Mouse (Mus musculus) megakaryocyte-erythroid progenitor cell, adult 5-6 weeks (primary cell): Measurements from ENCODE around the gene Aif1. TPM values are rescaled to one million over a fixed set of nuclear protein-coding genes. Genes with fewer than 3 reads are reported as not detected.
"Not testable (repeated sequence)": the region's sequence is repeated elsewhere in the genome, so short reads cannot be mapped to it uniquely, and the experiment has no call there.

ENCODE experiments used
- ATAC-seq: replicated peaks from 2 replicates; pipeline ENCODE4 v1.8.0; 2016; ENCODE audit warnings: mild to moderate bottlenecking, inconsistent platforms; ENCODE audit not compliant: severe bottlenecking, poor library complexity, low FRiP score, low TSS enrichment
- total RNA-seq, 2 experiments: library from RNA; stranded (forward) in 1 of 2; stranded (reverse) in 1 of 2; fragments of 200-1000, 215-1000 nt in 1 of 2; fragments of >200 nt in 1 of 2; fragmentation: Nextera tagmentation in 1 of 2; gene quantifications; 2 replicates each; pipeline ENCODE4 v1.2.3; 2014 to 2017

The Aif1 gene
- total RNA-seq, 2 experiments from 2014 or later = 7.4 TPM; not detected in 1

DNA sequence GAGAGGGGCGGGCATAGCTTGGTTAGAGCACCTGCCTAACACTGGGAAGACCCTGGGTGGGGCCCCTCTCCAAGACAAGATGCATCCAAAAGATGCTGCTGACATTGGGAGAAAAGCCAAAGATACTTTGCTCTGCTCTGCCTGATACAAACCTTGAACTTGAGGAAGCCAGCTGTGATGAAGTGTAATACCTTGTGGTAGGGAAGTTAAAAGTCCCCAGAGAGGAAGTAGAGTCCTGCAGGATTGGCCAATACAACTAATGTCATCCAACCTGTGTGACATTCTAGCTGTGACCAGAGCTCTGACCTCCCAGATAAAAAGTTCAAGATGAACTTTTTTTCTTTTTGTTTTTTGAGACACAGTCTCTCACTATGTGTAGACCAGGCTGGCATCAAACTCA, 50.8 kb downstream of the Aif1 start:
- ATAC-seq = no peak

- not testable (repeated sequence) for ATAC-seq
Observed at GRCm38 (mm10) chr17:35124261-35124896, 51.5 kb downstream of the Aif1 start.

DNA sequence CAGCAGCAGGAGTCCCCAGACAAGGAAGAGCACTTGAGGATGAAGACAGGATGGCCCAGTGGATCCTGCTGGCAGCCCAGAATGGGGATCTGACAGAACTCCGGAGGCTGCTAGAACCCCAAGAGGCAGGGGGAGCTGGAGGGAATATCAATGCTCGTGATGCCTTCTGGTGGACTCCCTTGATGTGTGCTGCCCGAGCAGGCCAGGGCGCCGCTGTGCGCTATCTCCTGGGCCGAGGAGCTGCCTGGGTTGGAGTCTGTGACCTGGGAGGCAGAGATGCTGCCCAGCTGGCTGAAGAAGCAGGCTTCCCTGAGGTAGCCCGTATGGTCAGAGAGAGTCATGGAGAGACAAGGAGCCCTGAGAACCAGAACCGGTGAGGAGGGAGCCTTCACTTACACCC, 52.6 kb downstream of the Aif1 start:
- ATAC-seq = not testable (repeated sequence)

GRCm38 (mm10) chr17:35121871-35122303, 54.0 kb downstream of the Aif1 start, which contains the start of gene Csnk2b:
TSS of gene Csnk2b (minus strand) at chr17:35122053.
- peak; percentile 13 for ATAC-seq

GRCm38 (mm10) chr17:35121143-35121799, 54.6 kb downstream of the Aif1 start, which contains the start of gene Gpank1:
TSS of gene Gpank1 (plus strand) at chr17:35121455.
- ATAC-seq = peak; percentile 89

Other genes with a start within 250 kb of the Aif1 start
Only the 30 nearest of the 39 such genes appear.
- 0.31 and 0.54 TPM in 2 replicates for gene Vwa7, start 159.5 kb downstream of the Aif1 start, total RNA-seq (2014; fragmentation: Nextera tagmentation)
- 0.15 and 0.19 TPM in 2 replicates for gene Vwa7, start 159.5 kb downstream of the Aif1 start, total RNA-seq (2017)
- 9.4 and 14.7 TPM in 2 replicates for gene Sapcd1, start 148.1 kb downstream of the Aif1 start, total RNA-seq (2014; fragmentation: Nextera tagmentation)
- 4.2 TPM in 1 of 2 replicates, not detected in the other for gene Sapcd1, start 148.1 kb downstream of the Aif1 start, total RNA-seq (2017)
- 10.0 and 10.6 TPM in 2 replicates for gene Msh5, start 129.3 kb downstream of the Aif1 start, total RNA-seq (2014; fragmentation: Nextera tagmentation)
- 2.4 and 3.1 TPM in 2 replicates for gene Msh5, start 129.3 kb downstream of the Aif1 start, total RNA-seq (2017)
- gene Clic1, start 126.1 kb downstream of the Aif1 start, total RNA-seq (2014; fragmentation: Nextera tagmentation) = 126 and 137 TPM in 2 replicates
- 137 and 183 TPM in 2 replicates for gene Clic1, start 126.1 kb downstream of the Aif1 start, total RNA-seq (2017)
- gene Ddah2, start 117.0 kb downstream of the Aif1 start, total RNA-seq (2014; fragmentation: Nextera tagmentation) = 2.7 and 7.6 TPM in 2 replicates
- gene Ddah2, start 117.0 kb downstream of the Aif1 start, total RNA-seq (2017) = 4.6 and 21.4 TPM in 2 replicates
- gene Ly6g6c, start 110.7 kb downstream of the Aif1 start, total RNA-seq (2014; fragmentation: Nextera tagmentation) = not detected in 2 replicates
- gene Ly6g6c, start 110.7 kb downstream of the Aif1 start, total RNA-seq (2017) = not detected in 2 replicates
- 0.32 TPM in 1 of 2 replicates, not detected in the other for gene Mpig6b, start 109.9 kb downstream of the Aif1 start, total RNA-seq (2014; fragmentation: Nextera tagmentation)
- not detected in 2 replicates for gene Mpig6b, start 109.9 kb downstream of the Aif1 start, total RNA-seq (2017)
- gene Ly6g6e, start 99.2 kb downstream of the Aif1 start, total RNA-seq (2014; fragmentation: Nextera tagmentation) = not detected in 2 replicates
- gene Ly6g6e, start 99.2 kb downstream of the Aif1 start, total RNA-seq (2017) = not detected in 2 replicates
- not detected in 2 replicates for gene Ly6g6d, start 98.0 kb downstream of the Aif1 start, total RNA-seq (2014; fragmentation: Nextera tagmentation)
- gene Ly6g6d, start 98.0 kb downstream of the Aif1 start, total RNA-seq (2017) = not detected in 2 replicates
- not detected in 2 replicates for gene Ly6g6f, start 90.5 kb downstream of the Aif1 start, total RNA-seq (2014; fragmentation: Nextera tagmentation)
- not detected in 2 replicates for gene Ly6g6f, start 90.5 kb downstream of the Aif1 start, total RNA-seq (2017)
- gene Abhd16a, start 86.8 kb downstream of the Aif1 start, total RNA-seq (2014; fragmentation: Nextera tagmentation) = 62.9 and 76.7 TPM in 2 replicates
- 38.5 and 46.7 TPM in 2 replicates for gene Abhd16a, start 86.8 kb downstream of the Aif1 start, total RNA-seq (2017)
- gene Ly6g5c, start 67.8 kb downstream of the Aif1 start, total RNA-seq (2014; fragmentation: Nextera tagmentation) = not detected in 2 replicates
- gene Ly6g5c, start 67.8 kb downstream of the Aif1 start, total RNA-seq (2017) = not detected in 2 replicates
- 0.42 and 1.1 TPM in 2 replicates for gene Ly6g5b, start 60.6 kb downstream of the Aif1 start, total RNA-seq (2014; fragmentation: Nextera tagmentation)
- 0.99 TPM in 1 of 2 replicates, not detected in the other for gene Ly6g5b, start 60.6 kb downstream of the Aif1 start, total RNA-seq (2017)
- 30.4 and 31.5 TPM in 2 replicates for gene Gpank1, start 54.6 kb downstream of the Aif1 start, total RNA-seq (2014; fragmentation: Nextera tagmentation)
- gene Gpank1, start 54.6 kb downstream of the Aif1 start, total RNA-seq (2017) = 36.2 and 37.7 TPM in 2 replicates
- 340 and 451 TPM in 2 replicates for gene Csnk2b, start 54.0 kb downstream of the Aif1 start, total RNA-seq (2014; fragmentation: Nextera tagmentation)
- 319 and 482 TPM in 2 replicates for gene Csnk2b, start 54.0 kb downstream of the Aif1 start, total RNA-seq (2017)
- 0.70 and 6.3 TPM in 2 replicates for gene D17H6S53E, start 49.7 kb downstream of the Aif1 start, total RNA-seq (2014; fragmentation: Nextera tagmentation)
- gene D17H6S53E, start 49.7 kb downstream of the Aif1 start, total RNA-seq (2017) = 4.4 and 9.0 TPM in 2 replicates
- gene Apom, start 44.0 kb downstream of the Aif1 start, total RNA-seq (2014; fragmentation: Nextera tagmentation) = not detected in 2 replicates
- gene Apom, start 44.0 kb downstream of the Aif1 start, total RNA-seq (2017) = not detected in 2 replicates
- 158 TPM in 2 replicates for gene Bag6, start 40.9 kb downstream of the Aif1 start, total RNA-seq (2014; fragmentation: Nextera tagmentation)
- gene Bag6, start 40.9 kb downstream of the Aif1 start, total RNA-seq (2017) = 63.3 and 105 TPM in 2 replicates
- 392 and 430 TPM in 2 replicates for gene Prrc2a, start 11.2 kb downstream of the Aif1 start, total RNA-seq (2014; fragmentation: Nextera tagmentation)
- 44.9 and 47.1 TPM in 2 replicates for gene Prrc2a, start 11.2 kb downstream of the Aif1 start, total RNA-seq (2017)
- gene Lst1, start 12.4 kb upstream of the Aif1 start, total RNA-seq (2014; fragmentation: Nextera tagmentation) = not detected in 2 replicates
- 15.8 TPM in 1 of 2 replicates, not detected in the other for gene Lst1, start 12.4 kb upstream of the Aif1 start, total RNA-seq (2017)
- gene Ltb, start 18.4 kb upstream of the Aif1 start, total RNA-seq (2014; fragmentation: Nextera tagmentation) = 5.5 and 12.6 TPM in 2 replicates
- gene Ltb, start 18.4 kb upstream of the Aif1 start, total RNA-seq (2017) = 1.3 TPM in 1 of 2 replicates, not detected in the other
- gene Tnf, start 25.9 kb upstream of the Aif1 start, total RNA-seq (2014; fragmentation: Nextera tagmentation) = 1.8 TPM in 1 of 2 replicates, not detected in the other
- 0.88 and 7.7 TPM in 2 replicates for gene Tnf, start 25.9 kb upstream of the Aif1 start, total RNA-seq (2017)
- 0.45 TPM in 1 of 2 replicates, not detected in the other for gene Lta, start 29.3 kb upstream of the Aif1 start, total RNA-seq (2014; fragmentation: Nextera tagmentation)
- not detected in 2 replicates for gene Lta, start 29.3 kb upstream of the Aif1 start, total RNA-seq (2017)
- not detected in 2 replicates for gene Gm16181, start 44.8 kb upstream of the Aif1 start, total RNA-seq (2014; fragmentation: Nextera tagmentation)
- gene Gm16181, start 44.8 kb upstream of the Aif1 start, total RNA-seq (2017) = not detected in 2 replicates
- gene Atp6v1g2, start 57.6 kb upstream of the Aif1 start, total RNA-seq (2014; fragmentation: Nextera tagmentation) = 4.5 and 8.0 TPM in 2 replicates
- gene Atp6v1g2, start 57.6 kb upstream of the Aif1 start, total RNA-seq (2017) = 0.99 and 2.2 TPM in 2 replicates
- gene Nfkbil1, start 59.7 kb upstream of the Aif1 start, total RNA-seq (2014; fragmentation: Nextera tagmentation) = 8.8 and 10.1 TPM in 2 replicates
- gene Nfkbil1, start 59.7 kb upstream of the Aif1 start, total RNA-seq (2017) = 3.5 and 10.1 TPM in 2 replicates
- gene Ddx39b, start 65.7 kb upstream of the Aif1 start, total RNA-seq (2014; fragmentation: Nextera tagmentation) = 488 and 550 TPM in 2 replicates
- gene Ddx39b, start 65.7 kb upstream of the Aif1 start, total RNA-seq (2017) = 211 and 221 TPM in 2 replicates
- 237 and 344 TPM in 2 replicates for gene H2-D1, start 86.7 kb upstream of the Aif1 start, total RNA-seq (2014; fragmentation: Nextera tagmentation)
- gene H2-D1, start 86.7 kb upstream of the Aif1 start, total RNA-seq (2017) = 289 and 334 TPM in 2 replicates
- not detected in 2 replicates for gene H2-Q1, start 144.3 kb upstream of the Aif1 start, total RNA-seq (2014; fragmentation: Nextera tagmentation)
- not detected in 2 replicates for gene H2-Q1, start 144.3 kb upstream of the Aif1 start, total RNA-seq (2017)
- not detected in 2 replicates for gene H2-Q2, start 166.2 kb upstream of the Aif1 start, total RNA-seq (2014; fragmentation: Nextera tagmentation)
- not detected in 2 replicates for gene H2-Q2, start 166.2 kb upstream of the Aif1 start, total RNA-seq (2017)